Mouse (Mus musculus) retina, adult 2 months (tissue): ENCODE results near the gene Ankrd34a.
A peak's percentile ranks its signal among the peaks of the same experiment; 100 is the strongest.

ENCODE experiments used
- DNase-seq: peaks from one replicate; pipeline ENCODE4 v3.0.0-alpha.2; 2012; ENCODE audit warnings: low read depth, low spot score

Gene Ankrd34a

DNA sequence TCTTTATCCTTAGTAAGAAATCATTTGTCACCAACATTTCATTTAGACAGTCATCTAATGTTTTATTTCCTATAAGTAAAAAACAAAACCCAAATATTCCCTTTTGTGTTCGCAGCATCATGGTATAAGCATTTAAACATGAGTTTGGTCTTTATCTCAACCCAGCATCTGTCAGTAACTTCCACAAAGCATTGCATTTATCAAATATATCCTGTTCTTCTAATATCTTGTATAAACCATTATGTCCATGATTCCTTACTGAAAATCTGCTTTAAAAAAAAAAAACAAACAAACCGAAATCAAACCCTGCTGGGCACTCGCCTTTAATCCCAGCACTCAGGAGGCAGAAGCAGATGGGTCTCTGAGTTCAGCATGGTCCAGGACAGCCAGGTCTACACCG lies 10.2 kb downstream of the Ankrd34a start:
- no peak for DNase-seq

DNA sequence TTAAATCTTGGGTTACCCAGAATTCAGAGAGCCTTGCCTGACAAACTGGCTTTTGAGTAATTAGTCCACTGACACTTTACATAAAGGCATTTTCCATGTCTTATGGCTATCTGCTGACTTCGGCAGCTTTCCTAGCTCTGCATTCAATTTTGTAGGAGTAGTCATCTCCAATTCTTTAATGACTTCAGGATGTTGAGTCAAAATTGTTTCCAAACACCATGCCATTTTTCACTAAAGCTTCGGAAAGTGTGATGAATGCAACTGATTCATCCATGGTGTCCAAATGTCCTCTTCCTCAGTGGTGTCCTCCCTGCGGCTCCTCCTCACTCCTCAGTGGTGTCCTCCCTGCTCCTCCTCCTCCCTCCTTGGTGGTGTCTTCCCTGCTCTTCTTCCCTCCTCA lies 21.5 kb downstream of the Ankrd34a start:
- no peak for DNase-seq

DNA sequence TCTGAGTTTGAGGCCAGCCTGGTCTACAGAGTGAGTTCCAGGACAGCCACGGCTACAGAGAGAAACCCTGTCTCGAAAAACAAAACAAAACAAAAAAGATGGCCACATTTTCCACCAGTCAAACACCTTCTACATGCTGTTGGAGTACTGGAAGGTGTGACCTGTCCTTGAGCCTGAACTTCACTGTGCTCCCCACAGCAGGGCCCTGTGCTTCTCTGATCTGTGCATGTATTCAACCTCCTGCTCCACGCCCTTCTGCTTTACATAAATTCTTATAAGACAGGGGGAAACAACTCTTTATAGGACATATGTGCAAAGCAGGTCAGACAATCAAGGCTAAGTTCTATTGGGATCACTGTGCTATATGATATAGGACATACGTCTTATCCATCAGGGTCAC lies 26.8 kb downstream of the Ankrd34a start:
- DNase-seq: no peak

DNA sequence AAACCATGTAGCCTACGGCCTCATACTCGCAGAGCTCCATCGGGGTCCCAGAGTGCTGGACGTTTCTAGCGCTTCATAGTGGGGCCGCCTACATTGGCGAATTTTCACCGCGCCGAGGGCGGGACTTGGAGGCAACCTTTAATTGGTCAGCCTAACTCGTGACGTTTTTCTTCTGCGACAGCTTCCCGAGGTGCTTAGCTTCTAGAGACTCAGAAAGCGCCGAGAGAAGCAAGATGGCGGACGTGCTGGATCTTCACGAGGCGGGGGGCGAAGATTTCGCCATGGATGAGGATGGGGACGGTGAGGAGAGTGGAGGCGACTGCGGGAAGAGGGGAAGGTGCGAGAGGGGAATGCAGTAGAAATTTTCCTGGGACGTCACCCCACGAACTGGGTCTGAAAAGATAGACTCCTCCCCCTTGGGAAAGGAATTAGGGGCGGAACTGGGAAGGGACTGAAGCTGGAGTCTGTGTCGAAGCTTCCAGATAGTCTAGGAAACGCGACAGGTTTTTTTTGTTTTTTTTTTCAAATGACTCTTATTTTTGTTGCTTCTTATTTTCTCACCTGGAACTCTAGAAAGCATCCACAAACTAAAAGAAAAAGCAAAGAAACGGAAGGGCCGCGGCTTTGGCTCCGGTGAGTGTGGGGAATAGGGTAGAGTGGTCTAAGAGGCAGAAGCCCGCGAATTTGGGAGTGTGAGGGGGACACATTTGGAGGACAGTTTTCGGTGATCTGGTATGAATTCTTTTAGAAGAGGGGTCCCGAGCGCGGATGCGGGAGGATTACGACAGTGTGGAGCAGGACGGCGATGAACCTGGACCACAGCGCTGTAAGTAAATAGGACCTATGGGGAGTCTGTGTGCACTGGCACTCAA lies 33.5 kb downstream of the Ankrd34a start, which contains the start of gene Rbm8a:
Rbm8a (plus strand) TSS at position 205 of the 872 bp plus-strand sequence.
- peak; percentile 98 for DNase-seq

DNA sequence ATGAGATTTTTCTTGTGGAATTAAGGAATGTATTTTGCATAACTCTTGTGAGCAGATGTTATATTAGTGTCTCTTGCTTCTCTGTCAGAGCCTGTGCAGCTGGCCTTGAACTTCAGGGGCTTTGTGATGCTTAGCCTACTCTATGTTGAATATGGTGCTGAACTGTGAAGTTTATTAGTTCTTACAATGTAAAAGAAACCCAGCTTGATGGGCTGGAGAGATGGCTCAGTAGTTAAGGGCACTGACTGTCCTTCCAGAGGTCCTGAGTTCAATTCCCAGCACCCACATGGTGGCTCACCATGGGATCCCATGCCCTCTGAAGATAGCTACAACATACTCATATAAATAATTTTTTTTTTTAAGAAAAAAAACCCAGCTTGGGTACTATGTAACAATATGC lies 35.6 kb downstream of the Ankrd34a start:
- no peak for DNase-seq

DNA sequence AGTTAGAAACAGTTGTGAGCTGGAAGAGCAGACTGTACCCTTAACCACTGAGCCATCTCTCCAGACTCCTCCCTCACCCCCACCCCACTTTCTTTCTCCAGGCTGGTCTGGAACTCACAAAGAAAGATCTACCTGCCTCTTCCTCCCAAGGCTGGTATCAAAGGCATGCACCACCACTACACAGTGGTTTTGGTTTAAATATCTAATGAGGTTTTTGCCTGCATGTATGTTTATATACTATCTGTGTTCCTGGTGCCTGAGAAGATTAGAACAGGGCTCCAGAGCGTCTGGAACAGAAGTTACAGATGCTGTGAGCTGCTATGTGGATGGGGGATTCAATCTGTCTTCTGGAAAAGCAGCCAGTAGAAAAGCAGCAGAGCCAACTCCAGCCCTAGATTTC lies 37.6 kb downstream of the Ankrd34a start:
- no peak for DNase-seq

DNA sequence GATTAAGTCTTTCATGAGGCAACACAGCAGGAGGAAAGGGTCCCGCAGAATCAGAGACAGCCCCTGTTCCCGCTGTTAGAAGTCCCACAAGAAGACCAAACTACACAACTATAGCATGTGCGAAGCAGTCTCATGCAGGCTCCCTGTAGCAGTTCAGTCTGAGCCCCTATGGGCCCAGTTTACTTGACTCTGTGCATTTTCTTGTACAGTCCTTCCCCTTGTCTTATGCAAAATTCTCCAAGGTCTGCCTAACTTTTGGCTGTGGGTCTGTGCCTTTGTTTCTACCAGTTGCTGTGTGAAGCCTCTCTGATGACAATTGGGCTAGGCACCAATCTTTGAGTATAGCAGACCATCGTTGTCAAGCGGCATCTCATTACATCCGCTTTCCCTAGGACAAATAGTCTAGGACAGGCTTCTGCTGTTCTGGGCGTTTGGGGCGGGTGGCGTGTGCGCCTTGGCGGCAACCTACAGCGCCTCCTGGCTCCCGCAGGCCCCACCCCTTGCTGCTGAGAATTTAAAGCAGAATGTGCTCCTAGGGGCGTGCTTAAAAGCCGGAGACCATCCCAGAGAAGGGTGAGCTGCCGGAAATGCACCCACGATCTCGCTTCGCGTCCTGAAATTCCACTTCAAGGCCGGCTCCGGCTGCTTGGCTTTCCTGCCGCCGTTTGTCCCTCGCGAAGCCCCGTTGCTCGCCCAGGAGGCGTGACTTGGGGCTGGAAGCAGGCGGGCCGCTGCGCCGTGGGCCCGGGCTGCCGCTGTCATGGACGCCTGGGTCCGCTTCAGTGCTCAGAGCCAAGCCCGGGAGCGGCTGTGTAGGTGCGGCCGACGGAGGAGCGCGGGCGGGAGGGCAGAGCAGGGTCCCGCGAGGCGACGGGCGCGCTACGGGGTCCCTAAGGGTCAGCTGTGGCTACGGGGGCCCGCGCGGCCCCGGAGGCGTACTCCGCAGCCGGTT lies 38.8 kb downstream of the Ankrd34a start, which contains the start of the genes Pex11b and Gm42957:
Pex11b (plus strand) TSS at position 449 of the 952 bp plus-strand sequence.
Gm42957 (plus strand) TSS at position 547 of the 952 bp plus-strand sequence.
- peak; percentile 69 for DNase-seq

DNA sequence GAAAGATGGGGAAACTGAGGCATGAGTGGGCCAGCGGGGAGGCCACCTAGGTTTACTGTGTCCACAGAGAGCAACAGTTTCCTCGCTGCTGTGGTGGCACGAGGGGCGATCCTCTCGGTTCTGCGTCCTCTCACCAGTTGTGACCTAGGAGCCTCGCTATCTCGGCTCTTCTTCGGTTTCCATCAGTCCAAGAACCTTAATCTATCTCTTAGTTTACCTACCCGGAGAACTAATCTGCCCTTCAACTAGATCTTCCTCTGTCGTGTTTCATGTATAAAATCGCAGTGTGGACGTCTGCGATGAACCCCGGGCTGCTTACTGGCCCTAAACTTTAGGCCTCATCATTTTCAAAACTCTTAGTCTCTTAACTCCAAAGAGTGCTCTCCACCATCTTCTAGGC lies 39.5 kb downstream of the Ankrd34a start:
- DNase-seq: no peak

DNA sequence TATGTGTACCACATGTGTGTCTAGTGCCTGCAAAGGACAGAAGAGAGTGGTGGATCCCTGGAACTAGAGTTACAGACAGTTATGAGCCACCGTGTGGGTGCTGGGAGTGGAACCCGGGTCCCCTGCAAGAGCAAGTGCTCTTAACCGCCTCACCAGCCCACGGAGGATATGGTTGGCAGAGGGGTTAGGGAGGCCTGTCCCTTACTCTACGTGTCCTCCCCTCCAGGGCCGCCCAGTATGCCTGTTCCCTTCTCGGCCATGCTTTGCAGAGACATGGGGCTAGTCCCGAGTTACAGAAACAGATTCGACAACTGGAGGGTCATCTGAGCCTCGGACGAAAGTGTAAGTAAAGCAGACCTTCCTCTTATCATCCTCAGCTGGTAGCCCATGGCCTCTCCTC lies 40.0 kb downstream of the Ankrd34a start:
- no peak for DNase-seq

DNA sequence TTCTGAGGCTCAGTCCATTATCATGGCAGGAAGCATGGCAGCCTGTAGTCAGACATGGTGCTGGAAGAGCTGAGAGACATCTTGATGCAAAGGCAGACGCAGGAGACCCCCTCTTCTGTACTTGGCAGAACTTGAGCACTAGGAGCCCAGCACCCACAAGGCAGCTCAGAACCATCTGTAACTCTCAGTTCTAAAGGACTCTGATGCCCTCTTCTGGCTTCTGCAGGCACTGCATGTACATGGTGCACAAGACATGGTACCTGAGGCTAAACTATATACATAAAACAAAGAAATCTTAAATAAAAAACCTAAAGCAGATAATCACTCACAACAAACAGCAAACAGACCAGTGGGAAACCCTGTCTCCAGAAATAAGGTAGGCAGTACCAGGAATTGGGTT lies 42.8 kb downstream of the Ankrd34a start:
- no peak for DNase-seq

DNA sequence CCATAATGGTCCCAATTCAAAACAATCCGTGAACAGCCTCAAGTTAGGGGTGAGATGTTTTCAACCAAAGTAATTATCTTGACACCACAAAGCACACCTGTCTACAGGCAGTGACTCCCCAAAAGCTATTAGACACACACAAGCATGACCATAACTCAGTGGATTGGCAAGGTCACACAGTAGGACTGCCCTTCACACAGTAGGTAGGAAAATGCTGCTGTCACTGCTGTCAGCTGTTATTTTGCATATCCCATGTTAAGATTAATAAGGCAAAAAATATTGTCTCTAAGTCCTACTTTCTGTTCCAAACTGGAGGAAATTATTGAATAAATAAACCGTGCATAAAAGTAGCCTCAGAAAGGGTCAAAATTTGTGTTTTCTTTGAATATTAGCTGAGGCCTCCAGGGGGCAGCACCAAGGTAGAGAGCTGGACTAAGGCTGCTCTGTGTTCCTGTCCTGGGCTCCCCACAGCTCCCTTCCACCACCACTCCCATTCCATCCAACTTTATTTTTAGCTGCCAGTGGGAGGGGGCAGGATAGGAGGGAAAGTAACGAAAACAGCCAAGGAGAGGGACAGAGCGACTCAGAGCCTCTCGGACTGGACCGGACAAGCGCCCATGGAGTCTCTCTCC lies 48.7 kb downstream of the Ankrd34a start, which contains the start of gene Itga10:
Itga10 (plus strand) TSS at position 567 of the 632 bp plus-strand sequence.
- no peak for DNase-seq

DNA sequence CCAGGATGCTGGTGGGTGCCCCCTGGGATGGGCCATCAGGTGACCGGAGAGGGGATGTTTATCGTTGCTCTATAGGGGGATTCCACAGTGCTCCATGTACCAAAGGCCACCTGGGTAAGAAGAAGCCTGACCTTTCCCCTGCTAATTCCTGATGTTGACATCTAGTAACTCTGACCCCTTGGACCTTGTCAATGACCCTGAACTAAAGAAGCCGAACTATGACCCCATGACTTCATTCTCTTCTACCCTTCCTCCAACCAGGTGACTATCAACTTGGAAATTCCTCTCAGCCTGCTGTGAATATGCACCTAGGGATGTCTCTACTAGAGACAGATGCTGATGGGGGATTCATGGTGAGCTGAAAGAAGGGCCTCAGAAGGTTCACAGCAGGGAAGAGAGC lies 50.9 kb downstream of the Ankrd34a start:
- no peak for DNase-seq
